Mouse (Mus musculus): Measurements from ENCODE around the gene Oard1. TPM values are rescaled to one million over a fixed set of nuclear protein-coding genes. Genes with fewer than 3 reads are reported as not detected.

Oard1 gene
- polyA plus RNA-seq (2014; fragmentation: Illumina TruSeq; extraction: RNeasy Lipid Tissue Mini Kit (QIAGEN cat#74804); ENCODE audit: low replicate concordance), result 65.4 TPM

DNA sequence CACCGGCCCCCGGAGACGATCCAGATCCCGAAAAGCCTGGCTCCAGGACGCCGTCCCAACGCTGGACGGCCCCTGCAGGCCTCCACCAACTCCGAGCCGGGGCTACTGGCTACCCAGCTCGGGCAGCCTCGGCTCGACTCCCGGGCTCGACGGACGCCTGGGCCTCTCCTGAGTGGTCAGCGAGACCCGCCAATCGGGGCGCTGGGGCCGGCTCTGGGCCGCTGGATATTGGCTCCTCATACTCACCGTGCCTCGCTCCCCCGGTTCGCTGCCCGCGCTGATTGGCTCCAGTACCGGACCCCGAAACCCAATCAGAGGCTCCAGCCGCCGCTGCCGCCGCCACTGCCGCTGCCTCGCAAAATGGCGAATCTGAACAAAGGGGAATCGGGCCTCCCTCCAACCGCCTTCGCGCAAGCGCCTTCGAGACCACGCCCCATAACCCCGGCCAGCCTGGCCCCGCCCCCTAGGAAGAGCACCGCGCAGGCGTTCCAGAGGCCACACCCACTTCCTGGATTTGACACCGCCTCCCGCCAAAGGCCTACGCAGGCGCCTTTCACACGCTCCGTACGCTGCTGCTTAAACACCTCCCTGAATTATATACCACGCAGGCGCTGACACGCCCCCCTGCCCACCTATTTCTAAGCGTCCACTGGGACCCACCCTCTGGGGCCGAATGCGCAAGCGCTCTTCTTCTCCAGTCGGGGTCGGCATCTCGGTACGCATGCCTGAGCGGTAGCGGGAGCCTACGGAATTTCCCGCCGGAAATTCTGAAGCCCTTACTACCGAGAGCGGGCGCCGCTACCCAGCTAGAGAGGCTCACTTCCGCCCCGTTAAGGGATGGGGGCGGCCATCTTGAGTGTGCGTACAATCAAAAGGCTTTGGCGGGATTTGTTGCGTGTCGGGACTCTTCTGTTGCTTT is at the start of gene Oard1, which contains the start of gene Nfya:
Gene Oard1, plus strand, starts transcription at position 635 of the 919 bp plus-strand sequence.
Gene Nfya, minus strand, starts transcription at position 527 of the 919 bp plus-strand sequence.

DNA sequence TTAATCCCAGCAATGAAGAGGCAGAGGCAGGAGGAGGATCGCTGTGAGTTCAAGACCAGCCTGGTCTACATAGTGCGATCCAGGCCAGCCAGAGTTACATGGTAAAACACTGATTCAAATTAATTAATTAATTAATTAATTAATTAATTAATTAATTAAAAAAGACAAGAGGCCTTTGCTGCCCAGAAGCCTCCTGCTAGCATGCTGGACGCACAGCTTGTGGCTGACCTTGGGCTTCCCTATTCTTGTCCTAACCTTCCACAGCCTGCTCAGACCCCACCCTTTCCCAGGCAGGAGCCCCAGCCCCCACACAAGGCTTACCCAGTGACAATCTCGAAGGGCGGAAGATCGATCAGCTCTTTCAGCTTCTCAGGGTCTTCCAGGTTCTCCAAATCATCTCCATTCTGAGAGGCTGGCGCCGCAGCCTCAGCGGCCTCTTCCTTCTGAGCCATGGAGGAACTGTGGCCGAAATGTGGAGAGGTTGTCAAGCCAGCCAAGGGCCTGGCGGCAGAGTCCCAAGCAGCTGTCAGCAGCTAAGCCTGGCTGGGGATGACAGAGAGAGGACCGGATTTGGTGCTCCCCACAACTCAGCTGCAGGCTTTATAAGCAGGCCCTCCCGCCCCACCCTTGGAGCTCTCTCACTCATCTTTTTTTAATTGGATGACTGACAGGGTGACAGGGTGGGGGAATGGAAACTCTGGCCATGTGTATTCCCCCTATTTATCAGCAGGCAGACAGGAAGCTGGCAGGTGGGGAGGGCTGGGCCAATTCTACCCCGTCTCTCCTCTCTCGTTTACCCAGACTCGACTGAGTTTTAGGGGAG is 22.6 kb downstream of the Oard1 start, which contains the start of gene Apobec2:
Gene Apobec2, minus strand, starts transcription at position 773 of the 823 bp plus-strand sequence.

DNA sequence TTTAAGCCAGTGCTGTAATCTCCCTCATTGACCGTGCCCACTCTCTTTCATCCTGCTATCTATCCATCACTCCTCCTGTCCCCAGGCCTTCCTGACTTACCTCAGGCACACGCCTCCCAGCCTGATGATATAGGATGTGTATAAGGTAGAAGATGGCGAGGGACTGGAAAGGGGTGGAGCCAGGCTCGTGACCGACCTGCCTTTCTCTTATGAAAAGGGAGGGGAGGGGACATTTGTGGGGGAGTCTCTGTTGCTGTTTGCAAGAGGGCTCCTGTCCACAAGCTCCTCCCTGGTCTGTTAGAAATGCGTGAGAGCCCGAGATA is 41.5 kb downstream of the Oard1 start, which contains the start of gene Tspo2:
Gene Tspo2, minus strand, starts transcription at position 170 of the 323 bp plus-strand sequence.

DNA sequence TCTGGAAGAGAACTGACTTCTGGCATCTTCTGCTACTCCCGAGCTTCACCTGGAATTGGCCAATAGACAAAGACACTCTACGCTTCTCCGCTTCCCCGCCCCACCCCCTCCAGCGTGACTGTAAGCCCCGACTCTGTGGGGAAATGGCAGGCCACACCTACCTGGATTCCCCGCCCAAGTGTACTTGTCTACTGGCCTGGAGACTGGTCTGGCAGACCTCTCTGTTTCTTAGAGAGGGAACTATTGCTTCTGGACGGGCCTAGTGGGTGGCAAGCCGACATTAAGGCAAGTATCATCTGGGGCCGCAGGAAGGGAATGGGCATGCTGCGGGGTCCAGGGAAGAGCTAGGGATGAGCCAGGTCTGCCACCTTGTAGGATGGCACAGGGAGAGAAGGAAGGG is 44.9 kb downstream of the Oard1 start, which contains the start of gene Unc5cl:
Gene Unc5cl, plus strand, starts transcription at position 214 of the 400 bp plus-strand sequence.

Other genes with a start within 250 kb of the Oard1 start
- 1.9 TPM for gene A530064D06Rik, start 242.7 kb upstream of the Oard1 start, polyA plus RNA-seq (2014; fragmentation: Illumina TruSeq; extraction: RNeasy Lipid Tissue Mini Kit (QIAGEN cat#74804); ENCODE audit: low replicate concordance)
- 0.67 TPM for gene Trem1, start 177.2 kb upstream of the Oard1 start, polyA plus RNA-seq (2014; fragmentation: Illumina TruSeq; extraction: RNeasy Lipid Tissue Mini Kit (QIAGEN cat#74804); ENCODE audit: low replicate concordance)
- not detected for gene Trem3, start 162.2 kb upstream of the Oard1 start, polyA plus RNA-seq (2014; fragmentation: Illumina TruSeq; extraction: RNeasy Lipid Tissue Mini Kit (QIAGEN cat#74804); ENCODE audit: low replicate concordance)
- 1.5 TPM for gene Treml4, start 145.7 kb upstream of the Oard1 start, polyA plus RNA-seq (2014; fragmentation: Illumina TruSeq; extraction: RNeasy Lipid Tissue Mini Kit (QIAGEN cat#74804); ENCODE audit: low replicate concordance)
- gene Treml2, start 110.5 kb upstream of the Oard1 start, polyA plus RNA-seq (2014; fragmentation: Illumina TruSeq; extraction: RNeasy Lipid Tissue Mini Kit (QIAGEN cat#74804); ENCODE audit: low replicate concordance), result 0.37 TPM
- gene B430306N03Rik, start 93.9 kb upstream of the Oard1 start, polyA plus RNA-seq (2014; fragmentation: Illumina TruSeq; extraction: RNeasy Lipid Tissue Mini Kit (QIAGEN cat#74804); ENCODE audit: low replicate concordance), result 0.15 TPM
- not detected for gene Trem2, start 63.6 kb upstream of the Oard1 start, polyA plus RNA-seq (2014; fragmentation: Illumina TruSeq; extraction: RNeasy Lipid Tissue Mini Kit (QIAGEN cat#74804); ENCODE audit: low replicate concordance)
- gene Treml1, start 50.1 kb upstream of the Oard1 start, polyA plus RNA-seq (2014; fragmentation: Illumina TruSeq; extraction: RNeasy Lipid Tissue Mini Kit (QIAGEN cat#74804); ENCODE audit: low replicate concordance), result not detected
- gene Nfya, start 108 bp upstream of the Oard1 start, polyA plus RNA-seq (2014; fragmentation: Illumina TruSeq; extraction: RNeasy Lipid Tissue Mini Kit (QIAGEN cat#74804); ENCODE audit: low replicate concordance), result 17.0 TPM
- gene Apobec2, start 22.9 kb downstream of the Oard1 start, polyA plus RNA-seq (2014; fragmentation: Illumina TruSeq; extraction: RNeasy Lipid Tissue Mini Kit (QIAGEN cat#74804); ENCODE audit: low replicate concordance), result 0.59 TPM
- 0.11 TPM for gene Tspo2, start 41.5 kb downstream of the Oard1 start, polyA plus RNA-seq (2014; fragmentation: Illumina TruSeq; extraction: RNeasy Lipid Tissue Mini Kit (QIAGEN cat#74804); ENCODE audit: low replicate concordance)
- gene Unc5cl, start 44.9 kb downstream of the Oard1 start, polyA plus RNA-seq (2014; fragmentation: Illumina TruSeq; extraction: RNeasy Lipid Tissue Mini Kit (QIAGEN cat#74804); ENCODE audit: low replicate concordance), result 30.1 TPM